Mouse (Mus musculus) forebrain, embryonic 12.5 days (tissue): ENCODE measurements at regions not wholly inside any gene's neighbourhood (a gene's known extent, or its start where the extent isn't known, plus 50 kb on each side); places are given as distances from the start of the nearest gene placed in this dataset.

Source experiments
- ATAC-seq: fragments of 200-750 bp; cut with Nextera tagmentation; 2 replicates; pipeline ENCODE4 v1.8.0; 2017; ENCODE audit warnings: moderate TSS enrichment; ENCODE audit not compliant: low FRiP score
- H3K27ac ChIP-seq: fragments of 300-500 bp; sonication (generic); 2 replicates; pipeline ENCODE4 v1.5.1; 2016; ENCODE audit warnings: mild to moderate bottlenecking
- H3K27me3 ChIP-seq: fragments of 300-500 bp; sonication (generic); 2 replicates; pipeline ENCODE4 v1.6.1; 2016; ENCODE audit warnings: mild to moderate bottlenecking
- H3K36me3 ChIP-seq: fragments of 300-500 bp; sonication (generic); replicated peaks from 2 replicates; pipeline ENCODE4 v1.6.1; 2016; ENCODE audit warnings: mild to moderate bottlenecking
- H3K4me1 ChIP-seq: fragments of 300-500 bp; sonication (generic); 2 replicates; pipeline ENCODE4 v1.6.1; 2016
- H3K4me2 ChIP-seq: fragments of 300-500 bp; sonication (generic); 2 replicates; pipeline ENCODE4 v1.6.1; 2016; ENCODE audit warnings: mild to moderate bottlenecking, moderate library complexity
- H3K4me3 ChIP-seq: fragments of 300-500 bp; sonication (generic); replicated peaks from 2 replicates; pipeline ENCODE4 v1.5.1; 2016; ENCODE audit warnings: mild to moderate bottlenecking
- H3K9ac ChIP-seq: fragments of 300-500 bp; sonication (generic); 2 replicates; pipeline ENCODE4 v1.6.1; 2016; ENCODE audit warnings: mild to moderate bottlenecking
- H3K9me3 ChIP-seq: fragments of 300-500 bp; sonication (generic); 2 replicates; pipeline ENCODE4 v1.6.1; 2016
- WGBS: fragments of 180-500 bp; shearing (Covaris S2); methylation state at CpG from one replicate; pipeline ENCODE4 v1.1.7; 2016; 5-methylcytosine and 5-hydroxymethylcytosine counted together

DNA sequence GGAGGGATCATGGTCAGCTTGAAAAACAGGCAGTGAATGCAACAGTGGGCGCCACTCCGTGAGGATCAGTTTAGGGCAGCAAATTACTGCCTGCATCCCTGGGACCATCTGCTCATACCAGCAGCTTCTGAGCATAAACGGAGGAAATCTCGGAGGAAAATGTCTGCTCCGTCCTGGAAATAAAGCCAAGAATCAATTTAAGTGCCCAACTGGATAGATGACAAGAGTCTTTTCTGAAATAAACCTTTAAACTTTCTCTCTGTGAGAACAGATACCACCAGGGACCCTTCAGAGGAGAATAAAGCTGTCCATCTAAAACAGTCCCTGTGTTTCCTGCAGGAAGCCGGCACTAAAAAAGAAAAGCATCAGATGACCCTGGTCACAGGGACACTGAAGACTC is 688.5 kb downstream of the Pdcd6ip start:
- ATAC-seq, result no peak
- no peaks in the 10 kb centered on the region for H3K36me3 ChIP-seq

DNA sequence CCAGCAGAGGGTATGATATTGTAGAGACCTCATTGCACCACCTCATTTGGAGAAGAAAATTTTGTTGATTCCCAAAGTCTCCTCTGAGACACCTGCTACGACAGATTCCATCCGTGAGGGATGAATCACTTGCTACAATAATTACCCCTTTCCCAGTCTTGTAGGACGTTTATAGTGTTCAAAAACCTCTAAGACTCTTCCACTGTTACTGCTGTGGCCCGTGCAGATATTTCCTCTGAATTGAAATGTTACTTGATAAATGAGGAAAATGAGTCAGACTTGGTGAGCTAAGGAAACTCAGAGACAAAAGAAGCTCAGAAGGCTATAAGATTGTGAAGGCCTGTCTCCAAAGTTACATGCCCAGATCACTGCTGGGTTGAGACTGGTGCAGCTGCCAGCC is 700.0 kb downstream of the Pdcd6ip start:
- Histone ChIP-seq H3K4me3 (no peak overlapping the region), H3K4me2 (no peak overlapping the region), H3K9me3 (no peaks in the 10 kb centered on the region), H3K36me3 (no peaks in the 10 kb centered on the region), H3K27ac (no peak overlapping the region), H3K27me3 (no peaks in the 10 kb centered on the region), H3K4me1 (no peaks in the 10 kb centered on the region), H3K9ac (no peak overlapping the region)
- WGBS, result 87% methylated on average over 4 of the region's 4 CpGs
- ATAC-seq, result no peak

More for the DNA sequence above, 688.5 kb downstream of the Pdcd6ip start:
- Histone ChIP-seq H3K27ac (no peak overlapping the region), H3K27me3 (no peaks in the 10 kb centered on the region), H3K9me3 (no peaks in the 10 kb centered on the region), H3K4me1 (no peaks in the 10 kb centered on the region), H3K9ac (no peak overlapping the region), H3K4me2 (no peak overlapping the region), H3K4me3 (no peak overlapping the region)
- 82% methylated on average over 6 of the region's 6 CpGs for whole genome bisulfite sequencing

DNA sequence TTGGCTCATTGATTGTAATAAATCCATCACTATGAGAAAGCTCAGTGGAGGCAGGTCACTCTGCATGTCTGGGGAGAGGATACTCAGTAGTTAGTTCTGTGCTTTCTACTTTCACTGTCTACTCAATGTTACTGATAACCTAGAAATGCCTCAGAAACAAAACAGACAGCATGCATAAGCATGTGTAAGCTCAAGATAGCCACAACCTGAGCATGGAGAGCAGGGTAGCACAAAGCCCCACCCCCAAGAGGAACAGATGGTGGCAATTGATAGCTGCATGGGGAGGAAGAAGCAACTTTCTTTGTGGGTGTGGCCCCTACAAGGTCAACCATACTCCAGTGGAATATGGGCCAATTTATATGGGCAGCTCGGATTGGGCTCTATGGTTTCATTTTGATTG is 711.9 kb downstream of the Pdcd6ip start:
- H3K27me3 ChIP-seq, result no peaks in the 10 kb centered on the region
- no peak overlapping the region for H3K4me2 ChIP-seq
- H3K4me3 ChIP-seq, result no peak overlapping the region
- no peak overlapping the region for H3K9ac ChIP-seq
- no peaks in the 10 kb centered on the region for H3K9me3 ChIP-seq
- 88% methylated on average over 1 of the region's 1 CpGs for WGBS
- no peak for ATAC-seq
- no peak overlapping the region for H3K27ac ChIP-seq
- no peaks in the 10 kb centered on the region; the same call in 1 of the 2 replicates for H3K4me1 ChIP-seq
- no peaks in the 10 kb centered on the region for H3K36me3 ChIP-seq

DNA sequence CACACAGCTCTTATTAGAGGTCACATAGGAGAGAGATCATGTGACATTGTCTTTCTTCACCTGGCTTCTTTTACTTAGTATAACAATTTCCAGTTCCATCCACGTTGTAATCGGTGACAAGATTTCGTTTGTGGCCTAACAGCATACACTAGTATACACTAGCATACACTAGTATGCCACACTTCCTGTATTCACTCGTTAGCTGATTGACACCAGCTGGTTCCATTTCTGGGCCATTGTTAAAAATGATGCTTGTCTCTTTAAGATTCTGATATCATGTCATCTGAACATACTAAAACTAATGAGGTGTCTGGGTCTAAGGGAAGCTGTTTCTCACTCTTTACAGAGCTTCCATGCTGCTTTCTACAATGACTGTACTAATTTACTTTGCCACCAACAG is 713.3 kb downstream of the Pdcd6ip start:
- H3K4me2 ChIP-seq, result no peak overlapping the region
- H3K36me3 ChIP-seq, result no peaks in the 10 kb centered on the region
- WGBS, result 74% methylated on average over 4 of the region's 4 CpGs
- no peak for ATAC-seq
- H3K4me3 ChIP-seq, result no peak overlapping the region
- H3K27me3 ChIP-seq, result no peaks in the 10 kb centered on the region
- H3K27ac ChIP-seq, result no peak overlapping the region
- H3K9me3 ChIP-seq, result no peaks in the 10 kb centered on the region
- H3K4me1 ChIP-seq, result no peaks in the 10 kb centered on the region; the same call in 1 of the 2 replicates
- no peak overlapping the region for H3K9ac ChIP-seq

DNA sequence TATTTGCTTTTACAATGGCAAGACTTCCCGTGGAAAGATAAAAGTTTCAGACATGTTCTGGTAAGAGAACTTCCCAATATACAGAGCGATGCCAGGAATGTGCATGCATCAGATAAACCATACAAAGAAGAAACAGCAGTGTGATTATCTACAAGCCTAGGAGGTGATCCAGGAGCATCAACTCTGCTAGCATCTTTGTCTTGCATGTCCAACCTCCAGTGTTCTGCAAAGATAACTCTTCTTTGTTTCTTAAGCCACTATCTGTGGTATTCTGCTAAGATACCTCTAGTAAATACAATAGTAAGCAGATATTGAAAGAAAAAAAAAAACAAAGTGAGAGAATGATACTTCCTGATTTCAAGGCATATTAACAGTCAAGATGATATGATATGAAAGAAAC is 714.4 kb downstream of the Pdcd6ip start:
- Histone ChIP-seq H3K4me1 (no peaks in the 10 kb centered on the region; the same call in 1 of the 2 replicates), H3K9ac (no peak overlapping the region), H3K9me3 (no peaks in the 10 kb centered on the region), H3K36me3 (no peaks in the 10 kb centered on the region), H3K4me2 (no peak overlapping the region), H3K27ac (no peak overlapping the region), H3K4me3 (no peak overlapping the region), H3K27me3 (no peaks in the 10 kb centered on the region)
- WGBS, result 87% methylated on average over 2 of the region's 2 CpGs
- no peak for ATAC-seq

DNA sequence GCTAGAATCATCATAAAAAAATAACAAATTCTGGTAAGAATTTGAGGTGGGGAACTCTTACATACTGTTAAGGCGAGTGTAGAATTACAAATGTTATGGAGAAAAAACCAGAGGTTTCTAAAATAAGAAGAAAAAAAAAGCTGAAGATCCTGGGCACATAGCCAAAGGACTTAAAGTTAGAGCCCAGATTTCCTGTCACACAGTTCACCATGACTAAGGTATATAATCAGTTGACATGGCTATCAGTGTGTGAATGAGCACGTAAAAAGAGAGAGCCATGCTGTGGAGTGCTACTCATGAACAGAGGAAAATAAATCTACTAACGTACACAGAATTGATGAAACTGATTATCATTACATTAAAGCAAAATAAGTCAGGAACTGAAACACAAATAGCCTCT is 715.1 kb downstream of the Pdcd6ip start:
- Histone ChIP-seq H3K4me2 (no peak overlapping the region), H3K27ac (no peak overlapping the region), H3K4me3 (no peak overlapping the region), H3K9ac (no peak overlapping the region), H3K4me1 (no peaks in the 10 kb centered on the region; the same call in 1 of the 2 replicates), H3K36me3 (no peaks in the 10 kb centered on the region), H3K9me3 (no peaks in the 10 kb centered on the region), H3K27me3 (no peaks in the 10 kb centered on the region)
- 76% methylated on average over 3 of the region's 3 CpGs for WGBS
- no peak for ATAC-seq

DNA sequence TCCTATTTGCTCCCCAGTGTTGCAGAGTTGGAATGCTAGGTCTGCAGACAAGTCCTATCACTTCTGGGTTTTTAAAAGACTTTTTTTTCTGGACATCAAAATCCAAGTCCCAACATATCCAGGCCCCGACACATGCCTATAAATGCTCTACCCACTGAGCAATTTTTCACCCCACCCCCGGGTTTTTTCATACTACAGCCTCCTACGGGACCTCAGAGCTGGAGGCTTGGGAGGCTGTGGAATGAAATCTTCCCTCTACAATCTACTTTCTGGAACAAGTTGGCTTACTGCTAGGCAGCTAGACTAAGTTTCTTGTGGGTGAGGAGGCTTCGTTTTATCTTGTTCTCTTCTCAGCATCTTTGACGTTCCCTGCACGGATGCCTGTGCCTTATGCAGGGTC is 724.7 kb downstream of the Pdcd6ip start:
- Histone ChIP-seq H3K9ac (no peak overlapping the region), H3K4me1 (no peaks in the 10 kb centered on the region), H3K36me3 (no peaks in the 10 kb centered on the region), H3K27me3 (no peaks in the 10 kb centered on the region), H3K4me3 (no peak overlapping the region), H3K27ac (no peak overlapping the region), H3K9me3 (no peaks in the 10 kb centered on the region), H3K4me2 (no peak overlapping the region)
- 95% methylated on average over 6 of the region's 6 CpGs for WGBS
- ATAC-seq, result no peak

DNA sequence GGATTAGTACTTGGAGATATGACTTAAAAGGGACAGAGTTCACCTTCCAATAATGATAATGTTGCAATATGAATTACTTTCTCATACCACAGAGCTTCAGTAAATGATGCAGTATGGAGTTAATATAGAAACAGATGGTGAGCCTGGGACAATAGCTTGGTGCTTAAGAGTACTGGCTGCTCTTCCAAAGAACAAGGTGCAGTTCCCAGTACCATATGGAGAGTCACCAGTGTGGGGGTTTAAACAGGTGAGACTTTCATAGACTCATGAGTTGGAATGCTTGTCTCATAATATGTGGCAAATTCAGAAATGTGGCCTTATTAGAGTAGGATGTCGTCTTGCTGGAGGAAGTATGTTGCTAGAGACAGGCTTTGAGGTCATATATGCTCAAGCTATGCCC is 715.8 kb upstream of the Arpp21 start:
- WGBS, result 95% methylated on average over 1 of the region's 1 CpGs
- no peak for ATAC-seq

DNA sequence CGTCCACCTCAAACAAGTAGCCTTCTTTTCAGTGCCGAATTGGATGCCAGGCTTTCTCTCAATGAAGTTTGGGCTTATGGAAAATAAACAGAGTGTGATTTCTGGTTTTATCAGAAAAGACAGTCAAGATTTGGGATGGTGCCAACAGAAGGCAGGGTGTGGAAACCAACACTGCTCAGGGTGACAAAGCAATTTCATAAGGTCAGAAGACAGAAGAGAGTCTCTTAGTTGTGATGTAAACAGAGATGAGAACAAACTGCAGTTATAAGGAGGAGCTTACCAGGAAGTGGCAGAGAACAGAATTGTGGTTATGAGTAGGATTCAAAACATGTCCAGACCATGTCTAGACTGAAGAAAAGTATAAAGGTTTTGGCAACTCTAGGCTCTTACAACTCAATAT is 714.3 kb upstream of the Arpp21 start:
- no peaks in the 10 kb centered on the region for H3K4me1 ChIP-seq
- H3K27ac ChIP-seq, result no peak overlapping the region
- H3K27me3 ChIP-seq, result no peaks in the 10 kb centered on the region
- no peak for ATAC-seq
- no peak overlapping the region for H3K9ac ChIP-seq
- no peak overlapping the region for H3K4me3 ChIP-seq
- H3K36me3 ChIP-seq, result no peaks in the 10 kb centered on the region
- no peak overlapping the region for H3K4me2 ChIP-seq
- 87% methylated on average over 2 of the region's 2 CpGs for WGBS
- no peaks in the 10 kb centered on the region for H3K9me3 ChIP-seq

More for the DNA sequence above, 715.8 kb upstream of the Arpp21 start:
- H3K27me3 ChIP-seq, result no peaks in the 10 kb centered on the region
- H3K27ac ChIP-seq, result no peak overlapping the region
- no peak overlapping the region for H3K4me3 ChIP-seq
- H3K4me2 ChIP-seq, result no peak overlapping the region
- no peaks in the 10 kb centered on the region for H3K36me3 ChIP-seq
- H3K4me1 ChIP-seq, result no peaks in the 10 kb centered on the region
- H3K9ac ChIP-seq, result no peak overlapping the region
- H3K9me3 ChIP-seq, result no peaks in the 10 kb centered on the region

DNA sequence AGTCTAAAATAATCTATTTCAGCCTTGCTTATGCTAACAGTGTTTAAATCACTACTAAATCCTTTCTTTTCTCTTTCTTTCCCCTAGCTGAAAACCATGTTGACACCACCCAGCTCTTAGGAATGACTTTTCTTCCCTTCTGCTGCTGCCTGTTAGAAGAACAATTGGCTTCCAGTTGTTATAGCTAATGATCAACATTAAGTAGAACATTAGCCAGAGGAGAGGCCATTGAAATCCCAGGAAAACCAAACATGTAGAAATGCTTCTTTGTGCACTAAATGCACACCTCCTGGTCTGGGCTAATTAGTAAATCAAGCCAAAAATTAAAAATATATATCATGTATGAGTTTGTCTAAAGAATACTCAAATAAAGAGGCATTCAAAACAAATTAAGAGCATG is 703.0 kb upstream of the Arpp21 start:
- H3K27ac ChIP-seq, result no peak overlapping the region
- no peak for ATAC-seq
- H3K9me3 ChIP-seq, result no peaks in the 10 kb centered on the region
- no peak overlapping the region for H3K4me3 ChIP-seq
- no peaks in the 10 kb centered on the region for H3K36me3 ChIP-seq
- no peak overlapping the region for H3K4me2 ChIP-seq
- H3K27me3 ChIP-seq, result no peaks in the 10 kb centered on the region
- H3K9ac ChIP-seq, result no peak overlapping the region
- no peaks in the 10 kb centered on the region for H3K4me1 ChIP-seq

DNA sequence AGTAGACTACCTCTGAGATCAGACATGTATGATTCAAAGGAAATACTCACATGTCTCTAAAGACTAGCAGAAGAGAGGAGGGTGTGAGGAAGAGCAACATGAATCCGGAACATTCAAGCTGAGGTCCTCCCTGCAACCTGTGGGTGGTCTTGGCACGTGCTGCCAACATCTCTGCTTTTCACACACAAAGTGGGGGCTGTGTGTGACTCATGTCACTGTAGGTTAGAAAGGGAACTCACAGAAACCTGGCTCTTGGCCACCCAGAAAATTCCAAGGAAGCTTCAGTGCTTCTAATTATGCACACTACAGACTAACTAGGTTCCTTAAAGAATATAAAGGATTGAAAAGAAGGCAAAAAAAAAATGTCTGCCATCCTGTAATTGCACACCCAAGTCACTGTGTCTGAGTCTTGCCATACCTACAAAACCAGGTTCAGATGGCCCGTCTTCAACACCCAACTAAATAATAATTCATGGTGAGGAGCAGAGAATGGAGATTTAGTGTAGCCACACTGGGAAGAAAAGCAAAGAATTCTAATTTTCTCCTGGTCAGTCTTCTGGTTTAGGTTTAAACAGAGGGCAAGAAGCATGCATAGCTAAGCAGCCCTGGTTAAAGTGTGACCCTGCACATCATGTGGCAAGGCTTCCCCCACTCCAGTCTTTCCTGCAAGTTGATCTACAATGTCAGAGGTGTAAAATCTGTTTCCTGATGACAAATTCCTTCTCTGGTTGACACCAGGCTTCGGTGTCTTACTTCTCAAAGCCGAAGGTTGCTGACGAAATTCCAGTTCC is 673.8 kb upstream of the Arpp21 start:
- no peak overlapping the region for H3K27ac ChIP-seq
- H3K9ac ChIP-seq, result no peak overlapping the region
- H3K9me3 ChIP-seq, result no peaks in the 10 kb centered on the region
- H3K4me1 ChIP-seq, result no peaks in the 10 kb centered on the region
- no peaks in the 10 kb centered on the region for H3K27me3 ChIP-seq
- WGBS, result 81% methylated on average over 6 of the region's 6 CpGs
- ATAC-seq, result no peak
- no peak overlapping the region for H3K4me3 ChIP-seq
- H3K4me2 ChIP-seq, result no peak overlapping the region
- H3K36me3 ChIP-seq, result no peaks in the 10 kb centered on the region

DNA sequence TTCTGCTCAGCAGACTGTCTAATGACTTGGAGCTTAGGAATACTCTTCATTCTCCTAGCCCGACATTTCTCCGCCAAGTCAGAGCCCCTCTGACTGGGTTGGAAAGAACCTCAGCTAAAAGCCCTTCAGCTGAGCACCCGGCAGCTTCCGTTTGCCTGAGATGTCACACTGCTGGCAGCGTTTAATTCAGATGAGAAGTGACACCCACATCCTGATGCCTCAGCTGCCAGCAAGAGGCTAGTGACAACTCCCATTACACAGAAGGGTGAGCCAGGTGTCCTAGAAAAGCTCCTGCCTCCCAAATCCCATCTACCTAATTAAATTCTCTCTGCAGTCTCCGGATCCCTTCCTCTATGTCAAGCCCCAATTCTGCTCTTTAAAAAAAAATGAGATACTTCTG is 670.2 kb upstream of the Arpp21 start:
- ATAC-seq, result no peak
- Histone ChIP-seq H3K27ac (no peak overlapping the region), H3K36me3 (no peaks in the 10 kb centered on the region), H3K4me3 (no peak overlapping the region), H3K4me2 (no peak overlapping the region), H3K9ac (no peak overlapping the region), H3K9me3 (no peaks in the 10 kb centered on the region), H3K27me3 (no peaks in the 10 kb centered on the region), H3K4me1 (no peaks in the 10 kb centered on the region)
- WGBS, result 91% methylated on average over 6 of the region's 6 CpGs

DNA sequence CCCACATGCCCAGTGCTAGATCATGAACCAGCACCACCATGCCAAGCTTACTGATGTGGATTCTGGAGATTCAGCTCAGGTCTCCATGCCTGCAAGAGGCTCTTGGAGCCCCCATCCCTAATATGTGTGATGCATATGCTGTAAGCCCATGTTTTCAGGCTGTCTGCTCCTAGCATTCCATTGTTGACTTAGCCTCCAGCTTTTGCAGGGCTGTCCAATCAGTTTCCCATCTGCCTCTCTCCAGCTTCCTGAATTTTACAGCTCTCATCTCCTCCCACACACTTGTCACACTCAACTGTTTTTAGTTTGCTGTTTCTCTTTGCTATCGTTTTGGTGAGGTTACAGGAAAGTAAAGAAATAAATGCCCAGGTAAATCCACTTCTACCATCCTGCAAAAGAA is 629.2 kb upstream of the Arpp21 start:
- Histone ChIP-seq H3K4me2 (no peak overlapping the region), H3K9me3 (no peaks in the 10 kb centered on the region), H3K27ac (no peak overlapping the region), H3K36me3 (no peaks in the 10 kb centered on the region), H3K4me3 (no peak overlapping the region), H3K27me3 (no peaks in the 10 kb centered on the region), H3K9ac (no peak overlapping the region), H3K4me1 (no peaks in the 10 kb centered on the region)
- WGBS, result 69% methylated on average over 1 of the region's 1 CpGs
- no peak for ATAC-seq
